Mouse (Mus musculus) thymus, postnatal 25 days (tissue): ENCODE measurements around the gene Hectd3.

ENCODE experiments used
- DNase-seq: peaks from one replicate; pipeline ENCODE4 v3.0.0; 2022

Gene Hectd3

GRCm38 (mm10) chr4:116995131-116995797 is at the start of gene Hectd3:
Gene Hectd3 (plus strand): TSS chr4:116995317.
- DNase-seq: peak; percentile 61

GRCm38 (mm10) chr4:116951642-116952041 is 43.5 kb upstream of the Hectd3 start:
- no peak for DNase-seq

GRCm38 (mm10) chr4:116954951-116955350 is 40.2 kb upstream of the Hectd3 start:
- DNase-seq: no peak

- DNase-seq: no peak
Measured at GRCm38 (mm10) chr4:116976503-116976902, 18.6 kb upstream of the Hectd3 start.

- no peak for DNase-seq
Measured at GRCm38 (mm10) chr4:116985681-116986080, 9.4 kb upstream of the Hectd3 start.

GRCm38 (mm10) chr4:116986400-116987121 is 8.6 kb upstream of the Hectd3 start:
- DNase-seq: peak; percentile 73

- no peak for DNase-seq
Measured at GRCm38 (mm10) chr4:116987122-116987456, 8.0 kb upstream of the Hectd3 start.

GRCm38 (mm10) chr4:116989731-116990130 is 5.4 kb upstream of the Hectd3 start:
- DNase-seq: no peak

- peak; percentile 81 for DNase-seq
Measured at GRCm38 (mm10) chr4:116991366-116991765, 3.8 kb upstream of the Hectd3 start.

- peak; percentile 96 for DNase-seq
Measured at GRCm38 (mm10) chr4:116993672-116994621, 1.2 kb upstream of the Hectd3 start, which contains the start of gene Urod. Gene Urod (minus strand): TSS chr4:116994413.

- DNase-seq: peak; percentile 42
Measured at GRCm38 (mm10) chr4:116995798-116996135, 650 bp downstream of the Hectd3 start.

GRCm38 (mm10) chr4:116999513-117000154 is 4.5 kb downstream of the Hectd3 start:
- DNase-seq: no peak

GRCm38 (mm10) chr4:117001957-117002356 is 6.8 kb downstream of the Hectd3 start:
- DNase-seq: no peak

GRCm38 (mm10) chr4:117002543-117003521 is 7.7 kb downstream of the Hectd3 start:
- peak; percentile 40 for DNase-seq

GRCm38 (mm10) chr4:117004649-117005048 is 9.5 kb downstream of the Hectd3 start:
- DNase-seq: no peak

GRCm38 (mm10) chr4:117005611-117006400 is 10.7 kb downstream of the Hectd3 start:
- no peak for DNase-seq

- DNase-seq: no peak
Measured at GRCm38 (mm10) chr4:117007058-117007457, 11.9 kb downstream of the Hectd3 start.

- no peak for DNase-seq
Measured at GRCm38 (mm10) chr4:117010231-117010630, 15.1 kb downstream of the Hectd3 start.

GRCm38 (mm10) chr4:117013596-117013995 is 18.5 kb downstream of the Hectd3 start:
- DNase-seq: no peak

- no peak for DNase-seq
Measured at GRCm38 (mm10) chr4:117014901-117015415, 19.8 kb downstream of the Hectd3 start.

- DNase-seq: no peak
Measured at GRCm38 (mm10) chr4:117017738-117018137, 22.6 kb downstream of the Hectd3 start.
